Mouse (Mus musculus): ENCODE results near the gene Ctrb1. TPM values are rescaled to one million over a fixed set of nuclear protein-coding genes. Genes with fewer than 3 reads are reported as not detected.

Gene Ctrb1
- polyA plus RNA-seq, 2 experiments, result 0.10 TPM; not detected in 1

- WGBS, result 80% methylated on average over 4 of the region's 4 CpGs
- peak; percentile 33 for DNase-seq (ENCODE audit: low spot score)
- no peak overlapping the region for H3K4me3 ChIP-seq (replicated peaks; ENCODE audit: low read length)
- ATAC-seq (ENCODE audit: low FRiP score, low read depth), result no peak
- no peaks in the 10 kb centered on the region for H3K9me3 ChIP-seq (ENCODE audit: control insufficient read depth, low read length)
- peak overlapping the region; percentile 6; the same call in 1 of the 2 replicates for H3K4me2 ChIP-seq (replicated peaks; ENCODE audit: low read depth, low read length, severe bottlenecking)
- peaks cover 71% of the 10 kb centered on the region for H3K36me3 ChIP-seq (ENCODE audit: control insufficient read depth, insufficient read depth, low read length)
- peak overlapping the region; percentile 84 for H3K27ac ChIP-seq (replicated peaks; ENCODE audit: low read depth, low read length)
- H3K27me3 ChIP-seq (ENCODE audit: control insufficient read depth, insufficient read depth, low read length), result no peaks in the 10 kb centered on the region
- H3K9ac ChIP-seq (ENCODE audit: low read depth, low read length, severe bottlenecking), result peak overlapping the region; percentile 28; the same call in 1 of the 2 replicates
- peaks cover 18% of the 10 kb centered on the region for H3K4me1 ChIP-seq (ENCODE audit: control insufficient read depth, insufficient read depth, low read length)
- no peak for TF ChIP-seq POLR2A (IDR thresholded peaks at IDR 0.05; ENCODE audit: borderline replicate concordance, extremely low read depth, insufficient read depth, insufficient read length)
These were observed 26.6 kb upstream of the Ctrb1 start for GRCm38 (mm10) chr8:111717488-111717792.

DNA sequence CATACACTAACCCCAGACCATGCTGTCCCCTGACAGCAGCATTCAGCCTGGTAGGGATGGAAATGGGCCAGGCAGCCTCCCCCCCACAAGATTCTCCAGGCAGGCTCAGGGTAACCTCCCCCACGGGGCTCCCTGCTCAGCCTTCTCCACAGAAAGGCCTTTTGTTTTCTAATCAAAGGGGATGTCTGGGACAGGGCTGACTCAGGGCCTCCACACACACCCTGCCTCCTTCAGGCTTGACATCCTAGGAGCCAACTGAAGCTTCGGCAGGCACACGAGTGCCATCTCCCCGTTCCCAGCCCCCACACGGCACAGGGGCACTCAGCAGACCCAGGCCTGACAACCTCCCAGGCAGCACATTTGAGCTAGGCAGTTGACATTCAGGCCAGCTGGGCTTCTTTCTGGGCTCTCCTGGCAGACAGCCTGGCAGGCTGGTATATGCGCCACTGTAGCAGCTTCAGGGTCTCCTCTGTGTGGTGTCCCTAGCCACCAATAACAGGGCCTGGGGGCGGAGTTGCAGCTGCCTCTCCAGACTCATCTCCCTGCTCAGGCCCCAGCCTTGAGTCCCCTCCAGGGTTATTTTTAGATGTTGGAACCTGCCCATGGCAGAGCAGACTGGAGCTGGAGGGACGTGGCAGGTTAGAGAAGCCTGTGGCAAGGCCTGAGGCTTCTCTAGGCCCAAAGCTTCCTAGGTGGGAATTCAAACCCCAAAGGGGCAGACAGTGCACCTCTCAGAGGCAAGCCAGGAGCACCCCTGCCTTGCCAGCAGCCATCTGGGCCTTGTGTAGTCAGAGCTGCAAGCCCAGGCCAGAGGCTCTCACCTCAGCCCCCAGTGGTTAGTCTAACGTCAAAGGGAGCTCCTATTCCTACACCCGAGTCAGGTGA is 26.0 kb upstream of the Ctrb1 start:
- Histone ChIP-seq H3K27ac (replicated peaks; ENCODE audit: low read depth, low read length) (peak overlapping the region; percentile 84), H3K4me1 (ENCODE audit: control insufficient read depth, insufficient read depth, low read length) (peaks cover 18% of the 10 kb centered on the region), H3K9me3 (ENCODE audit: control insufficient read depth, low read length) (no peaks in the 10 kb centered on the region), H3K36me3 (ENCODE audit: control insufficient read depth, insufficient read depth, low read length) (peaks cover 77% of the 10 kb centered on the region), H3K4me3 (replicated peaks; ENCODE audit: low read length) (no peak overlapping the region), H3K4me2 (replicated peaks; ENCODE audit: low read depth, low read length, severe bottlenecking) (peak overlapping the region; percentile 6; the same call in 1 of the 2 replicates), H3K27me3 (ENCODE audit: control insufficient read depth, insufficient read depth, low read length) (no peaks in the 10 kb centered on the region), H3K9ac (ENCODE audit: low read depth, low read length, severe bottlenecking) (peak overlapping the region; percentile 28; the same call in 1 of the 2 replicates)
- ATAC-seq (ENCODE audit: low FRiP score, low read depth) (peak; percentile 63), DNase-seq (ENCODE audit: low spot score) (peak; percentile 79)
- WGBS, result 58% methylated on average over 9 of the region's 10 CpGs
- no peak for TF ChIP-seq POLR2A (IDR thresholded peaks at IDR 0.05; ENCODE audit: borderline replicate concordance, extremely low read depth, insufficient read depth, insufficient read length)

DNA sequence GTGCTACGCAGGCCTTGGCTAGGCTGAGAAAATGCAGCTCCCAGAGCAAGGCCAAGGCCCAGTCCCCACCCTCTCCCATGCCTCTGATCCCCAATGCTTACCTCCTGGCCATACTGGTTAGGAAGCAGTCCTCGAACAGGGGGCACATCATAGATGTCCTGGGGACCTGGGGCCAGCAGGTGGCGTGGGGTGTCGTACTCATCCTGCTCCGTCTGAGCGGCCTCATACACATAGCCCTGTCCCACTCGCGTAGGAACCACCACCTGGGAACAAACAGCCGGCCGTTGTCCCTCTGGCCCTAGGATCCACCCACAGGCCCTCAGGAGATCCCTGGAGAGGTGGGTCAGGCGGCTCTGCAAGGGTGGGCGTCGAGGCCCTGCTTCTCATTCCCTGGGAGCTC is 24.7 kb upstream of the Ctrb1 start:
- ATAC-seq (ENCODE audit: low FRiP score, low read depth) (no peak), DNase-seq (ENCODE audit: low spot score) (no peak)
- Histone ChIP-seq H3K9ac (ENCODE audit: low read depth, low read length, severe bottlenecking) (no peak overlapping the region), H3K36me3 (ENCODE audit: control insufficient read depth, insufficient read depth, low read length) (peaks cover 82% of the 10 kb centered on the region), H3K4me2 (replicated peaks; ENCODE audit: low read depth, low read length, severe bottlenecking) (no peak overlapping the region), H3K9me3 (ENCODE audit: control insufficient read depth, low read length) (no peaks in the 10 kb centered on the region), H3K27me3 (ENCODE audit: control insufficient read depth, insufficient read depth, low read length) (no peaks in the 10 kb centered on the region), H3K4me1 (ENCODE audit: control insufficient read depth, insufficient read depth, low read length) (peaks cover 18% of the 10 kb centered on the region), H3K27ac (replicated peaks; ENCODE audit: low read depth, low read length) (no peak overlapping the region), H3K4me3 (replicated peaks; ENCODE audit: low read length) (no peak overlapping the region)
- WGBS, result 88% methylated on average over 13 of the region's 13 CpGs
- TF ChIP-seq POLR2A (IDR thresholded peaks at IDR 0.05; ENCODE audit: borderline replicate concordance, extremely low read depth, insufficient read depth, insufficient read length), result no peak

- no peak for TF ChIP-seq POLR2A (IDR thresholded peaks at IDR 0.05; ENCODE audit: borderline replicate concordance, extremely low read depth, insufficient read depth, insufficient read length)
- DNase-seq (ENCODE audit: low spot score) (no peak), ATAC-seq (ENCODE audit: low FRiP score, low read depth) (no peak)
- 91% methylated on average over 12 of the region's 12 CpGs for WGBS
- no peak overlapping the region for H3K4me3 ChIP-seq (replicated peaks; ENCODE audit: low read length)
- H3K27me3 ChIP-seq (ENCODE audit: control insufficient read depth, insufficient read depth, low read length), result no peaks in the 10 kb centered on the region
- no peak overlapping the region for H3K4me2 ChIP-seq (replicated peaks; ENCODE audit: low read depth, low read length, severe bottlenecking)
- H3K27ac ChIP-seq (replicated peaks; ENCODE audit: low read depth, low read length), result no peak overlapping the region
- H3K9me3 ChIP-seq (ENCODE audit: control insufficient read depth, low read length), result no peaks in the 10 kb centered on the region
- H3K9ac ChIP-seq (ENCODE audit: low read depth, low read length, severe bottlenecking), result no peak overlapping the region
- peaks cover 82% of the 10 kb centered on the region for H3K36me3 ChIP-seq (ENCODE audit: control insufficient read depth, insufficient read depth, low read length)
- peaks cover 18% of the 10 kb centered on the region for H3K4me1 ChIP-seq (ENCODE audit: control insufficient read depth, insufficient read depth, low read length)
These were observed 23.5 kb upstream of the Ctrb1 start for GRCm38 (mm10) chr8:111714295-111714694.

DNA sequence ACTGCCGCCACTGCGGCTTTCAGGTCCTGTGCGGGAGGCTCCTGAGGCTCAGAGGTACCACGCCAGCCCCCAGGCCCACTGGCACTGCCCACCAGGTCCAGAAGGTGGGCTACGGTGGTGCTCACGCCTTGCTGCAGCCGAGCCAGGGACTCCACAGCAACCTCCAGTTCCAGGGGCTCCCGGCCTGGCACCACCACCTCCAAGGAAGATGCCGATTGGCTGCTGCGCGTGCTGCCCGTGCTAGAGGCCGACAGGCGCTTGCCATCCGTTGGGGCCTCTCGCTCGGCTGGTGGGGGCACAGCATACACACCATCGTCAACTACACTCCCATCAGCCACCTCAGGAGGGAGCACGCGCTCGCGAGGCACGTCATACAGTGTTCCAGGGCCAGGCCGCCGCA is 23.0 kb upstream of the Ctrb1 start:
- TF ChIP-seq POLR2A (IDR thresholded peaks at IDR 0.05; ENCODE audit: borderline replicate concordance, extremely low read depth, insufficient read depth, insufficient read length), result no peak
- Histone ChIP-seq H3K27me3 (ENCODE audit: control insufficient read depth, insufficient read depth, low read length) (no peaks in the 10 kb centered on the region), H3K27ac (replicated peaks; ENCODE audit: low read depth, low read length) (no peak overlapping the region), H3K4me1 (ENCODE audit: control insufficient read depth, insufficient read depth, low read length) (peaks cover 18% of the 10 kb centered on the region), H3K4me3 (replicated peaks; ENCODE audit: low read length) (no peak overlapping the region), H3K9ac (ENCODE audit: low read depth, low read length, severe bottlenecking) (no peak overlapping the region), H3K9me3 (ENCODE audit: control insufficient read depth, low read length) (no peaks in the 10 kb centered on the region), H3K4me2 (replicated peaks; ENCODE audit: low read depth, low read length, severe bottlenecking) (no peak overlapping the region), H3K36me3 (ENCODE audit: control insufficient read depth, insufficient read depth, low read length) (peaks cover 81% of the 10 kb centered on the region)
- no peak for DNase-seq (ENCODE audit: low spot score)
- 91% methylated on average over 25 of the region's 25 CpGs for WGBS
- no peak for ATAC-seq (ENCODE audit: low FRiP score, low read depth)
